Mouse (Mus musculus): ENCODE measurements at regions not wholly inside any gene's neighbourhood (a gene's known extent, or its start where the extent isn't known, plus 50 kb on each side); places are given as distances from the start of the nearest gene placed in this dataset.

DNA sequence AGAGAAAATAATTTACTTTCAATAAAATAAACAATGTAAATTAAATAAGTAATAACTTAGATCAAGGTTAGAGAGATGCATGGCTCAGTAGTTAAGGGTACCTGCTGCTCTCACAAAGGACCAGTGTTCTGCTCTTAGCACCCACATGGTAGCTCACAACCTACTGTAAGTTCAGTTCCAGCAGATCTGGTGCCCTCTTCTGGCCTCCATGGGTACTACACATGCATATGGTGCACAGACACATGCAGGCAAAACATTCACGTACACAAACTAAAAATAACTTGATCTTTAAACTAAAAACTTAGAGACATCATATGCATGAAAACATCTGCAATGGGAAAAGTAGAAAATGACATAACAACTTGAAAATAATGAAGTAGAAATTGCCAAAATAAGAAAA is 184.2 kb upstream of the Ank start:
- Histone ChIP-seq H3K9ac (ENCODE audit: low read depth, low read length) (no peak overlapping the region), H3K9me3 (ENCODE audit: control insufficient read depth, low read length) (peaks cover 10% of the 10 kb centered on the region; the same call in 1 of the 2 replicates)
- no peak for ATAC-seq (ENCODE audit: low FRiP score, low TSS enrichment)

DNA sequence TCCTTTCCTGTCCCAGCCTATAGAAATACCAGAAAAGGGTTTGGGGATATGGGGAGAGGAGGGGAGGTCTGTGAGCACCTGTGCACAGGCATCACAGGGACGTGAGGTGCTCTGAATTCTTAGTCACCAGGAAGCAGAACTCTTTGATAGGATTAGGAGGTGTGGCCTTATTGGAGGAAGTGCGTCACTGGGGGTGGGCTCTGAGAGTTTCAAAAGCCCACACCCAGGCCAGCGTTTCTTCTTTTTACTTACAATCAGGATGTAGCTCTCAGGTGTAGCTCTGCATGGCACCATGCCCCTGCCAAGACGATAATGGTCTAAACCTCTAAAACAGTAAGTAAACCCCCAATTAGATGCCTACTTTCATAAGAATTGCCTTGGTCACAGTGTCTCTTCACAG is 162.6 kb upstream of the Ank start:
- ATAC-seq (ENCODE audit: low FRiP score, low TSS enrichment): no peak
- Histone ChIP-seq H3K4me2 (replicated peaks; ENCODE audit: low read depth, low read length) (no peak overlapping the region), H3K9me3 (ENCODE audit: control insufficient read depth, low read length) (no peaks in the 10 kb centered on the region), H3K4me3 (ENCODE audit: low read length) (no peak overlapping the region), H3K27ac (ENCODE audit: low read depth, low read length) (no peak overlapping the region), H3K9ac (ENCODE audit: low read depth, low read length) (no peak overlapping the region), H3K27me3 (ENCODE audit: control insufficient read depth, insufficient read depth, low read length) (no peaks in the 10 kb centered on the region), H3K36me3 (ENCODE audit: control insufficient read depth, insufficient read depth, low read length) (no peaks in the 10 kb centered on the region), H3K4me1 (ENCODE audit: control insufficient read depth, insufficient read depth, low read length) (no peaks in the 10 kb centered on the region)
- WGBS: 83% methylated on average over 4 of the region's 4 CpGs

More for the DNA sequence above, 184.2 kb upstream of the Ank start:
- no peaks in the 10 kb centered on the region for H3K4me1 ChIP-seq (ENCODE audit: control insufficient read depth, insufficient read depth, low read length)
- WGBS: 100% methylated on average over 1 of the region's 1 CpGs
- H3K4me3 ChIP-seq (ENCODE audit: low read length): no peak overlapping the region
- H3K36me3 ChIP-seq (ENCODE audit: control insufficient read depth, insufficient read depth, low read length): no peaks in the 10 kb centered on the region
- no peaks in the 10 kb centered on the region for H3K27me3 ChIP-seq (ENCODE audit: control insufficient read depth, insufficient read depth, low read length)
- no peak overlapping the region for H3K27ac ChIP-seq (ENCODE audit: low read depth, low read length)
- no peak overlapping the region for H3K4me2 ChIP-seq (replicated peaks; ENCODE audit: low read depth, low read length)

DNA sequence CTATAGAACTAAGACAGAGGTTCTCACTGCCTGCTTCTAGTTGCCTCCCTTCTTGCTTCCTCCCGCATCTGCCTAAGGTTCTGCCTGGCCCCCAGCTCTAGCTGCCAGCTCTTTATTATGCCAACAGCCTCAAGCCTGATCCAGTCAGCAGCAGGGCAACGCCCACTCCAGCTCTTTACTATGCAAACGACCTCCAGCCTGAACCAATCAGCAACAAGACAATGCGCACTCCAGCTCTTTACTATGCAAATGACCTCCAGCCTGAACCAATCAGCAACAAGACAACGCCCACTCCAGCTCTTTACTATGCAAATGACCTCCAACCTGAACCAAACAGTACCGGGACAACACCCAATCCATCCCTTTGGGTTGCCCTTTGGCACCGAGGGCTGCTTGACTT is 162.2 kb upstream of the Ank start:
- Histone ChIP-seq H3K27me3 (ENCODE audit: control insufficient read depth, insufficient read depth, low read length) (no peaks in the 10 kb centered on the region), H3K9me3 (ENCODE audit: control insufficient read depth, low read length) (no peaks in the 10 kb centered on the region), H3K9ac (ENCODE audit: low read depth, low read length) (no peak overlapping the region), H3K4me1 (ENCODE audit: control insufficient read depth, insufficient read depth, low read length) (no peaks in the 10 kb centered on the region), H3K27ac (ENCODE audit: low read depth, low read length) (no peak overlapping the region), H3K4me3 (ENCODE audit: low read length) (no peak overlapping the region), H3K36me3 (ENCODE audit: control insufficient read depth, insufficient read depth, low read length) (no peaks in the 10 kb centered on the region), H3K4me2 (replicated peaks; ENCODE audit: low read depth, low read length) (no peak overlapping the region)
- no peak for ATAC-seq (ENCODE audit: low FRiP score, low TSS enrichment)
- 67% methylated on average over 7 of the region's 7 CpGs for WGBS

DNA sequence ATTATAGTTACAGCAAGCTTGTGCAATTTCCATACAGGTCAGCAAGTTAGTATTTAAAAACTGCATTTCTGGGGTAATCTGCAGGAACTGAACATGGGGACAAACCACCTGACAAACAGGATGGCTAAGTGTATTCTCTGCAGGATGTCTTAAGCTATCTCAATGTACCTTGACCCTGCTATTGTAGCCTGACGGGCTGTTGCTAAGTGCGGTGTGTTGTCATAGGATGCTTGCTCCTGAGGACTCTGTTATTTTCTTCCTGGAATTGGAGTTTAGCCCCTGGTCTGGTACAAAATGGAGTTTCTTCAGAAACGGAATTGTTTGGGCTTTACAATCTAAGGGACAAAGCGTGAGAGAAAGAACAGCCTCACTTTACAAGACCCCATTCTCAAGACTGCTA is 161.4 kb upstream of the Ank start:
- ATAC-seq (ENCODE audit: low FRiP score, low TSS enrichment): no peak
- no peaks in the 10 kb centered on the region for H3K9me3 ChIP-seq (ENCODE audit: control insufficient read depth, low read length)
- H3K4me1 ChIP-seq (ENCODE audit: control insufficient read depth, insufficient read depth, low read length): no peaks in the 10 kb centered on the region
- WGBS: 95% methylated on average over 4 of the region's 4 CpGs
- H3K4me2 ChIP-seq (replicated peaks; ENCODE audit: low read depth, low read length): no peak overlapping the region
- H3K27me3 ChIP-seq (ENCODE audit: control insufficient read depth, insufficient read depth, low read length): no peaks in the 10 kb centered on the region
- no peaks in the 10 kb centered on the region for H3K36me3 ChIP-seq (ENCODE audit: control insufficient read depth, insufficient read depth, low read length)
- no peak overlapping the region for H3K4me3 ChIP-seq (ENCODE audit: low read length)
- no peak overlapping the region for H3K9ac ChIP-seq (ENCODE audit: low read depth, low read length)
- H3K27ac ChIP-seq (ENCODE audit: low read depth, low read length): no peak overlapping the region

DNA sequence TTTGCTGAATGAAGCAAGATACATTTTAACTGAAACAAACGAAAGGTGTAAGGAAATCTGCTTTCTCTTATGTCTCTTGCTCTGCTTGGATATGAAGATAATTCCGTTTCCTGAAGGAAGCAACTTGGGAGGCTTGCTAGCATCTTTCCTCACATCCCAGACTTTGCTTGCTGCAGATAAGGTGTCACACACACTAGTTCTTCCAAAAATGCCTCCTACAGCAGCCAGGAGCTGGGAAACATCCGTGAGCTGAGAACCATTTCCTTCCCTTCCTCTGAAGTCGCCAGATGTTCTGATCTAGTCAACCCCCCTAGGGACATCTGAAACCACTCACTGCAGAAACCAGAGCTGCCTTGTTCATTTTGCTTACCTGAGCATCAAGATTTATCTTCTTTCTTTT is 157.8 kb upstream of the Ank start:
- WGBS: 57% methylated on average over 4 of the region's 4 CpGs
- Histone ChIP-seq H3K9me3 (ENCODE audit: control insufficient read depth, low read length) (no peaks in the 10 kb centered on the region), H3K4me1 (ENCODE audit: control insufficient read depth, insufficient read depth, low read length) (no peaks in the 10 kb centered on the region), H3K36me3 (ENCODE audit: control insufficient read depth, insufficient read depth, low read length) (no peaks in the 10 kb centered on the region), H3K4me2 (replicated peaks; ENCODE audit: low read depth, low read length) (no peak overlapping the region), H3K9ac (ENCODE audit: low read depth, low read length) (no peak overlapping the region), H3K27ac (ENCODE audit: low read depth, low read length) (no peak overlapping the region), H3K4me3 (ENCODE audit: low read length) (no peak overlapping the region), H3K27me3 (ENCODE audit: control insufficient read depth, insufficient read depth, low read length) (no peaks in the 10 kb centered on the region)
- ATAC-seq (ENCODE audit: low FRiP score, low TSS enrichment): no peak

DNA sequence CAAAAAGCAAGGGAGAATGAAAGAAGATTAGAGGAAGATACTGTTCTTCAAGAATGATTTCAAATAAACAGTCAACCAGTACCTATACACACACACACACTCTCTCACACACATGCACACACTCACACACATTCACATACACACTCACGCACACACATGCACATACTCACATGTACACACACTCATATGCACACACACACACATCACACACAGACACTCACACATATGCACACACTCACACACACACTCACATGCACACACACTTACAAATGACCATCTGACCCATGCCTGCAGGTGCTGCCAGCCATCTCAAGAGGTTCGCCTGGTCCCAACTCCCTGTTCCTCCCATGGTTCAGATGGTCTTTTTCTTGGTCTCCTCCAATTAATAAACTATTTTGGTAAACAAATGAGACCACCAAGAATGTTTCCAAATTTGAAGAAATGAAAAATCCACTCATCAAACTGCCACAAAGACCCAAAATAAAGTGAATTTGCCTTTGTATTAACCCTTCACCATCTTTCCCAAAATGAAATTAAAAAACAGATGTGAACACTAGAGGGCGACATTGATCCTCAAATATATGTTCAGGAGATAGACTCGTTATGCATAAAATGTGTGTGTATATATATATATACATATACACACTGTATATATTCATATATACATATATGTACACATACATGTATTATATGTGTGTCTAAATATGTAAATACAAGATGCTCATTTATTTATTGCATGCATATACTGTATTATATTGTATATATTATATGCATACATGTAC is 150.3 kb upstream of the Ank start:
- H3K4me2 ChIP-seq (replicated peaks; ENCODE audit: low read depth, low read length): no peak overlapping the region
- no peaks in the 10 kb centered on the region for H3K4me1 ChIP-seq (ENCODE audit: control insufficient read depth, insufficient read depth, low read length)
- no peak overlapping the region for H3K4me3 ChIP-seq (ENCODE audit: low read length)
- no peaks in the 10 kb centered on the region for H3K36me3 ChIP-seq (ENCODE audit: control insufficient read depth, insufficient read depth, low read length)
- H3K9ac ChIP-seq (ENCODE audit: low read depth, low read length): no peak overlapping the region
- no peak for ATAC-seq (ENCODE audit: low FRiP score, low TSS enrichment)
- no peaks in the 10 kb centered on the region for H3K9me3 ChIP-seq (ENCODE audit: control insufficient read depth, low read length)
- WGBS: 49% methylated on average over 4 of the region's 4 CpGs
- H3K27ac ChIP-seq (ENCODE audit: low read depth, low read length): no peak overlapping the region
- H3K27me3 ChIP-seq (ENCODE audit: control insufficient read depth, insufficient read depth, low read length): no peaks in the 10 kb centered on the region

DNA sequence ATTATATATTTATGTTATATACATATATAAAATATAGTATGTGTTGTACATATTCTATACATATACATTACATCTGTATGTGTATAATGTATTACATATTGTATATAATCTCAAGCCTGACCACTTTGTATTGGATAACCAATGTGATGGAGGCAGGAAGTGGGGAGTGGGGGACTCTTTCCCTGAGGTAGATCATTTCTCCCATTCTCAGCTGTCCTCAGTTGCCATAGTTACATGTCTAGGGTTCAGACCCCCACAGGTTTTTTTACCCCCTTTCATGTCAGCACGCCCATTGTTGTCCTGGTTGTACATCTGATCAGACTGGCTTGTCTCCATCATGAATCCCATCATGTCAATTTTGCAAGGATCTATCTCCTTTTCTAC is 149.7 kb upstream of the Ank start:
- Histone ChIP-seq H3K9me3 (ENCODE audit: control insufficient read depth, low read length) (no peaks in the 10 kb centered on the region), H3K4me2 (replicated peaks; ENCODE audit: low read depth, low read length) (no peak overlapping the region), H3K4me3 (ENCODE audit: low read length) (no peak overlapping the region), H3K27ac (ENCODE audit: low read depth, low read length) (no peak overlapping the region), H3K36me3 (ENCODE audit: control insufficient read depth, insufficient read depth, low read length) (no peaks in the 10 kb centered on the region), H3K4me1 (ENCODE audit: control insufficient read depth, insufficient read depth, low read length) (no peaks in the 10 kb centered on the region), H3K27me3 (ENCODE audit: control insufficient read depth, insufficient read depth, low read length) (no peaks in the 10 kb centered on the region), H3K9ac (ENCODE audit: low read depth, low read length) (no peak overlapping the region)
- 76% methylated on average over 1 of the region's 1 CpGs for WGBS
- no peak for ATAC-seq (ENCODE audit: low FRiP score, low TSS enrichment)

DNA sequence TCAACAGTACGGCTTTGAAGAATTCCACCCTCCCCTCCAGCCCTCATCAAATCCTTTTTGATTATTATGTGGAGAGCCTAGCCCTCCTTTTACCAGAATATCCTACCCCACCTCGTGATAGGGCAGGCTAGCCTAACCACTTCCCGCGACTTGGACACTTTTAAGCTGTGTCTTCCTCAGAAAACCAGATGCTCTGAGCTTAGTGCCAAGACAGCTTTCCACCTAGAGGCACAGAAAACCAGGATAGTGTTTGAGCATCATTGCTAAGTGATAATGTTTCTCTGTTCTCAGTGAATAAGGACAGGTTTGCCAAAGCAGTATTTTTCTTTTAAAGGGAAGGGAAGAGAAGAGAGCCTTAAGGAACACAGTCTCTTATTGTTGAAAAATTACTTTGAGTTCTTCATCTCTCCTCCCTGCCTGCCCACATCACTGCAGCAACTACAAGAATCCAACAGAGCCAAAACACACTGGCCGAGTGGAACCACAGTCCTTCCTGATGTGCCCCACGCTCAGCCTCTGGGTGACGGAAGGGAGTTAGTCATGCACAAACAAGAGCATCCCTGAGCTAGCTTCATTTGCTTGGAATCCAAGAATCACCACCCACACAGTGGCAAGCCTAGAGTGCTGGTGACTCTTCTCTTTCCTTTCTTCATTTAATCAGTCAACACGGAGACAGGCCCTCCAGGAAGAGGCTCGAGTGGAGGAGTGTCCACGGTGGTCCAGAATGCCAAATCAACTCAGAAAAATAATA is 144.4 kb upstream of the Ank start:
- Histone ChIP-seq H3K4me3 (ENCODE audit: low read length) (no peak overlapping the region), H3K9ac (ENCODE audit: low read depth, low read length) (no peak overlapping the region), H3K27ac (ENCODE audit: low read depth, low read length) (no peak overlapping the region), H3K36me3 (ENCODE audit: control insufficient read depth, insufficient read depth, low read length) (no peaks in the 10 kb centered on the region), H3K27me3 (ENCODE audit: control insufficient read depth, insufficient read depth, low read length) (no peaks in the 10 kb centered on the region), H3K4me1 (ENCODE audit: control insufficient read depth, insufficient read depth, low read length) (no peaks in the 10 kb centered on the region), H3K9me3 (ENCODE audit: control insufficient read depth, low read length) (no peaks in the 10 kb centered on the region), H3K4me2 (replicated peaks; ENCODE audit: low read depth, low read length) (no peak overlapping the region)
- WGBS: 69% methylated on average over 10 of the region's 10 CpGs
- no peak for ATAC-seq (ENCODE audit: low FRiP score, low TSS enrichment)

DNA sequence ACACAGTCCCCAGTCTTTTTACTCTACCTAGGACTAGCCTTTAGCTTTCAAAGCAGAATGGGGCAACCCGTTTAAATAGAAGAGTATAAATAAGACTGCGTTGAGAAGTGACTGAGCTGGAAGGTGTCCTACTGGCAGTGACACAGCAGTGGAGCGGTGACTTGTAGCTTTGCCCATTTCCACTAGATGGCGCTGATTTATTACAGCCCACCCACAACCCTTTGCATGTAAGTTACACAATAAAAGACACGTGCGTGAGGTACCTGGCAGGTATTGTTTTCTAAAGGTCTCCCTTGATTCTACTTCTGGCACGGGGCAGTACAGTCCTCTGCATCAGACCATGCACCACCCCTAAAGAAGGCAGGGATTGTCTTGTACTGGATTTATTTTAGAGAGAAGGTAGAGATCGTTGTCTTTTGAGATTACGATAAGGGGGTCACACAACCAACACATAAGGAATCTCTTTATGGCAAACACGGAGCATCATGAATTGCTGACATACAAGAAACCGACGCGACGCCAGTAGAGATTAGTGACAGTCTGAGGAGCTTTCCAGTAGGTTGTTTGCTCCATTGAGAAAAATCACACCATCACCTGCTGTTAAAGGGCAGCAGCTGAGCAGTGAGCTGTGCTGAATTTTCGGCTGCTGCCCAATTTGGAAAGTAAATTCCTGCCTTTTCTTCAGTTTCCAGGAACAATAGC is 140.5 kb upstream of the Ank start:
- 28% methylated on average over 15 of the region's 15 CpGs for WGBS
- Histone ChIP-seq H3K9ac (ENCODE audit: low read depth, low read length) (no peak overlapping the region), H3K27me3 (ENCODE audit: control insufficient read depth, insufficient read depth, low read length) (no peaks in the 10 kb centered on the region), H3K36me3 (ENCODE audit: control insufficient read depth, insufficient read depth, low read length) (no peaks in the 10 kb centered on the region), H3K4me1 (ENCODE audit: control insufficient read depth, insufficient read depth, low read length) (no peaks in the 10 kb centered on the region), H3K9me3 (ENCODE audit: control insufficient read depth, low read length) (no peaks in the 10 kb centered on the region), H3K27ac (ENCODE audit: low read depth, low read length) (no peak overlapping the region), H3K4me3 (ENCODE audit: low read length) (no peak overlapping the region), H3K4me2 (replicated peaks; ENCODE audit: low read depth, low read length) (no peak overlapping the region)
- ATAC-seq (ENCODE audit: low FRiP score, low TSS enrichment): peak; percentile 75; the same call in 1 of the 2 replicates

Measured in kidney, embryonic 14.5 days (tissue).